Mouse (Mus musculus): ENCODE measurements around the gene Numb.

DNA sequence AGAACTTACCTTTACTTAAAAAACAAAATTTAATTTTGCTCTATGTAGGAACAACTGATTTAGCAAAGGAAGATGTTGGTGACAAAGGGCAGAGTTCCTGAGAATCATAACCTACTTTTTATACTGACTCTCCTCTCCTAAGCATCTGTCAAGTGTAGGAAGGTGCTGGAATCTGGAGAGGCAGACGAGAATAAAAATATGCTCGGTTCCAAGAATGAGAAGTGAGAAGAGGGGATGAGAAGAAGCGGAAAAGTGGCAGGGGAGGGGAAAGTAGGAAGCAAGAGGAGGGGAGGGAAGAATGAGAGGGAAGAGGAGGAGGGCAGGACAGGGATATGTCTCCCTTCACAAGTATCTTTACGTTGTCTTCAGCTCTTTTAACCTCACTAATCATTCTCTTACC lies 71.4 kb downstream of the Numb start:
- TF ChIP-seq CTCF (conservative IDR thresholded peaks at IDR 0.05; ENCODE audit: low read length) (no peak), POU5F1 (IDR thresholded peaks at IDR 0.05; ENCODE audit: borderline replicate concordance, low read length) (no peak)

Data from E14TG2a.4 (cell line).